Mouse (Mus musculus): ENCODE data around the gene Iqcn.

GRCm38 (mm10) chr8:70675336-70675735 lies 27.9 kb upstream of the Iqcn start:
- TF ChIP-seq CTCF (conservative IDR thresholded peaks at IDR 0.05; ENCODE audit: low read length) (no peak), POU5F1 (IDR thresholded peaks at IDR 0.05; ENCODE audit: borderline replicate concordance, low read length) (no peak), NANOG (IDR thresholded peaks at IDR 0.05; ENCODE audit: borderline replicate concordance, low read length) (no peak)
